Mouse (Mus musculus) heart, postnatal 0 days (tissue): Measurements from ENCODE around the gene Treh. TPM values are rescaled to one million over a fixed set of nuclear protein-coding genes. Genes with fewer than 3 reads are reported as not detected.
A peak's percentile ranks its signal among the peaks of the same experiment; 100 is the strongest.

Experiments used
- ATAC-seq: fragments of 200-750 bp; cut with Nextera tagmentation; 2 replicates; pipeline ENCODE4 v1.8.0; 2017; ENCODE audit warnings: low read depth, moderate number of reproducible peaks, moderate library complexity; ENCODE audit not compliant: insufficient read depth
- DNase-seq: peaks from one replicate; pipeline ENCODE4 v3.0.0-alpha.2; 2016; ENCODE audit warnings: low spot score
- H3K27ac ChIP-seq: fragments of 300-500 bp; sonication (generic); 2 replicates; pipeline ENCODE4 v1.5.1; 2014; ENCODE audit warnings: low read depth, mild to moderate bottlenecking
- H3K27me3 ChIP-seq: fragments of 300-500 bp; sonication (generic); 2 replicates; pipeline ENCODE4 v1.6.1; 2014; ENCODE audit warnings: low read length, mixed read lengths; ENCODE audit not compliant: control insufficient read depth, insufficient read depth
- H3K36me3 ChIP-seq: fragments of 300-500 bp; sonication (generic); replicated peaks from 2 replicates; pipeline ENCODE4 v1.6.1; 2014; ENCODE audit warnings: low read length, mixed read lengths; ENCODE audit not compliant: control insufficient read depth, insufficient read depth
- H3K4me1 ChIP-seq: fragments of 300-500 bp; sonication (generic); 2 replicates; pipeline ENCODE4 v1.6.1; 2014; ENCODE audit warnings: antibody characterized with exemption; ENCODE audit not compliant: control insufficient read depth, insufficient read depth
- H3K4me2 ChIP-seq: fragments of 300-500 bp; sonication (generic); 2 replicates; pipeline ENCODE4 v1.6.1; 2014; ENCODE audit warnings: low read depth, mild to moderate bottlenecking, low read length, moderate library complexity
- H3K4me3 ChIP-seq: fragments of 300-500 bp; sonication (generic); 2 replicates; pipeline ENCODE4 v1.5.1; 2014; ENCODE audit warnings: low read depth, low read length
- H3K9ac ChIP-seq: fragments of 300-500 bp; sonication (generic); replicated peaks from 2 replicates; pipeline ENCODE4 v1.6.1; 2014; ENCODE audit warnings: low read depth, low read length, mixed read lengths
- H3K9me3 ChIP-seq: fragments of 300-500 bp; sonication (generic); replicated peaks from 2 replicates; pipeline ENCODE4 v1.6.1; 2016; ENCODE audit warnings: low read length; ENCODE audit not compliant: control insufficient read depth
- CTCF ChIP-seq: IDR thresholded peaks from 2 replicates; pipeline ENCODE4 v1.5.1; 2016; ENCODE audit warnings: antibody characterized with exemption, control low read depth, low read depth
- EP300 ChIP-seq: IDR thresholded peaks from 2 replicates; pipeline ENCODE4 v1.6.1; 2016; ENCODE audit warnings: antibody characterized with exemption, low read depth
- WGBS: fragments of 180-500 bp; shearing (Covaris S2); extraction: QIAGEN DNeasy Blood & Tissue Kit; methylation state at CpG from one replicate; pipeline ENCODE4 v1.1.7; 2014; 5-methylcytosine and 5-hydroxymethylcytosine counted together
- polyA plus RNA-seq: library from polyadenylated mRNA; unstranded; fragments of >200 nt; fragmentation: Nextera tagmentation; extraction: Ambion mirVana; gene quantifications from 2 replicates; pipeline ENCODE4 v1.2.1, GENCODE M21; 2015
- total RNA-seq: library from RNA; depleted of rRNA; stranded (reverse); fragments of >200 nt; gene quantifications from 2 replicates; pipeline ENCODE4 v1.2.3, GENCODE M21; 2014; ENCODE audit warnings: low replicate concordance

The Treh gene
- total and polyA plus RNA-seq, 2 experiments from 2014 or later, result not detected

DNA sequence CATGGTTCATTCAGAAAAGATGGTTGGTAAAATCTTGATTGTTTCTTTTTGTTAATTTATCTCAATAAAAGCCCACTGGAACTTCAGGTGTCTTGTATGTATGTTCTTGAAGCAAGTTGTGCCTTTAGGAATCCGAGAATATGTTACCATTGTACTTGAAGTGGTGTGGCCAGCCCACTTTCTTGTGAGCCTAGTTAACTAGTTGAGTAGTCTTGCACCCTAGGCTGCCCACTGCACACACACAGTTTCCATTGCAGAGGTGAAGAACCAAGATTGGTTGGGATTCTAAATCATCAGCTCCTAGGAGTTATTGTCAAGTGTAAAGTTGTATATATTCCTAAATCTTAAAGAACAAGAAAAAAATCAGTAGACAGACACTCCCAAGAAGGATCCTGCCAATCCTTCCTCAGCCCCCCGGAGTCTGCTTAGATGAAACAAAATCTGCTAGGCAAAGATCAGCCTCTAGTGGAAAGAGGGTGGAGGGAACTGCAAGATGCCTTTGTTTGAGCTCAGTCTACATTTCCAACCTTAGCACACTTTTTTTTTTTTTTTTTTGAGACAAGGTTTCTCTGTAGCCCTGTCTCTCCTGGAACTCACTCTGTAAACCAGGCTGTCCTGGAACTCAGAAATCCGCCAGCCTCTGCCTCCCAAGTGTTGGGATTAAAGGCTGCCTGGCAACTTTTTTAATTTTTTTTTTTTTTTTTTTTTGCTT is 32.2 kb upstream of the Treh start:
- no peak overlapping the region for H3K4me2 ChIP-seq

GRCm38 (mm10) chr9:44641616-44642015 is 31.4 kb upstream of the Treh start:
- Histone ChIP-seq H3K9ac (no peak overlapping the region), H3K4me2 (no peak overlapping the region), H3K27me3 (no peaks in the 10 kb centered on the region), H3K4me3 (no peak overlapping the region), H3K9me3 (no peaks in the 10 kb centered on the region), H3K27ac (no peak overlapping the region), H3K4me1 (no peaks in the 10 kb centered on the region), H3K36me3 (peaks cover 21% of the 10 kb centered on the region)
- TF ChIP-seq EP300 (no peak), CTCF (no peak)
- ATAC-seq, result no peak
- WGBS, result 96% methylated on average over 2 of the region's 2 CpGs
- DNase-seq, result no peak

More for the DNA sequence above, 32.2 kb upstream of the Treh start:
- ATAC-seq, result no peak
- Histone ChIP-seq H3K9me3 (no peaks in the 10 kb centered on the region), H3K9ac (no peak overlapping the region), H3K27ac (no peak overlapping the region), H3K4me1 (no peaks in the 10 kb centered on the region), H3K27me3 (no peaks in the 10 kb centered on the region), H3K36me3 (peaks cover 29% of the 10 kb centered on the region), H3K4me3 (no peak overlapping the region)
- TF ChIP-seq CTCF, result no peak
- no peak for TF ChIP-seq EP300
- no peak for DNase-seq
- WGBS, result 78% methylated on average over 3 of the region's 3 CpGs

- H3K9me3 ChIP-seq, result no peaks in the 10 kb centered on the region
- no peaks in the 10 kb centered on the region for H3K27me3 ChIP-seq
- DNase-seq, result no peak
- no peaks in the 10 kb centered on the region for H3K4me1 ChIP-seq
- ATAC-seq, result no peak
- 89% methylated on average over 7 of the region's 7 CpGs for WGBS
- no peak overlapping the region for H3K4me2 ChIP-seq
- no peak overlapping the region for H3K4me3 ChIP-seq
- H3K27ac ChIP-seq, result no peak overlapping the region
- no peak for TF ChIP-seq CTCF
- no peak for TF ChIP-seq EP300
- H3K36me3 ChIP-seq, result peaks cover 8% of the 10 kb centered on the region
- H3K9ac ChIP-seq, result no peak overlapping the region
Measured at GRCm38 (mm10) chr9:44643103-44643502, 29.9 kb upstream of the Treh start.

DNA sequence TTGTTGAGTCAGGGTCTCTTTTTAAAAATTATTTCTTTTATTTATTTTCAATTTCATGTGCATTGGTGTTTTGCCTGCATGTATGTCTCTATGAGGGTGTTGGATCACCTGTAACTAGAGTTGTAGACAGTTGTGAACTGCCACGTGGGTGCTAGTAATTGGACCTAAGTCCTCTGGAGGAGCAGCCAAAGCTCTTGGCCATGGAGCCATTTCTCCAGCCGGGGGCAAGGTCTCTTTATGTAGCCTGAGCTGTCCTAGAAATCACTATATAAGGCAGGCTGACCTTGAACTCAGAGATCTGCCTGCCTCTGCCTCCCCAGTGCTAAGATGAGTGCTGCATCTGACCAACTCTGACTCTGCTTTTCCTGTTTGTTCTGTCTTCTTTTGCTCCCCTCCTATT is 28.8 kb upstream of the Treh start:
- Histone ChIP-seq H3K9ac (no peak overlapping the region), H3K36me3 (no peaks in the 10 kb centered on the region), H3K4me1 (no peaks in the 10 kb centered on the region), H3K4me3 (no peak overlapping the region), H3K27me3 (no peaks in the 10 kb centered on the region), H3K27ac (no peak overlapping the region), H3K4me2 (no peak overlapping the region), H3K9me3 (no peaks in the 10 kb centered on the region)
- no peak for ATAC-seq
- WGBS, result 78% methylated on average over 2 of the region's 2 CpGs
- TF ChIP-seq CTCF, result no peak
- no peak for TF ChIP-seq EP300
- DNase-seq, result no peak

DNA sequence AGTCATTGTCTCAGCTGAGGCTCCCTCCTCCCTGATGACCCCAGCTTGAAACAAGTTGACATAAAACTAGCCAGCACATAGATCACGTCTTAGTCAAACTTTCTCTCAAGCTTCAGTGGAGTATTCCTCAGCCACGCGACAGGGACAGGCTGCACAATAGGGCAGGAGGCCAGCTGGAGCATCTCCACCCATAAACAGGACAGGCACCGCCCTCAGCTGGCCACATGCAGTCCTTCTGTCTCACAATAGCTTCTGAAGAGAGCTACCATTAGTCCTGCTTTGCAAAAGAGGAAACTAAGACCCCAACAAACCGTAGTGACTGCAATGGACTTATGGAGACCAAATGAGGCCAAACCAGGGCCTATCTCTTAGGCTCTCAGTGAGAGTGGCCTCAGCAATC is 27.6 kb upstream of the Treh start:
- ATAC-seq, result no peak; the same call in 1 of the 2 replicates
- Histone ChIP-seq H3K4me3 (no peak overlapping the region), H3K9ac (no peak overlapping the region), H3K9me3 (no peaks in the 10 kb centered on the region), H3K4me2 (no peak overlapping the region), H3K36me3 (no peaks in the 10 kb centered on the region), H3K27me3 (no peaks in the 10 kb centered on the region), H3K27ac (no peak overlapping the region), H3K4me1 (no peaks in the 10 kb centered on the region)
- TF ChIP-seq CTCF (peak; percentile 5; the same call in 1 of the 2 replicates), EP300 (no peak)
- WGBS, result 58% methylated on average over 5 of the region's 5 CpGs
- no peak for DNase-seq

DNA sequence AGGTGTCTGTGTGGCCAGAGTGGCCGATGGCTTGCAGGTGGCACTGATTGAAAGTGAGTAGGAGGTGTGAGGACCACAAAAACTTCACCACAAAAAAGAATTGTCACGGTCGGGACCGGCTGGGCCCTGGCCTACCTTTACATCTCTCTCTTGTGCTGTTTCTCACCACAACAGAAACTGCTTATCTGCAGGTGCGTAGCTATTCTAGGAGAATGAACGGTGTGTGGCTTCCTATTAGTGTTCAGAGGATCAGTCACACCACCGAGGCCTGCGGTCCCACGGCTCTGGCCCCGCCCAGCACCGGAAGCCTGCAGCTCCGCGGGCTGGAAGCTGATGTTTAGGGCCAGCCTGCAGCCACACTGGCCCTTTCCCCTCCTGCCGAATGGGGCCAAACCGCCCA is 27.1 kb upstream of the Treh start:
- 40% methylated on average over 15 of the region's 15 CpGs for WGBS

More for the DNA sequence above, 27.1 kb upstream of the Treh start:
- DNase-seq (no peak), ATAC-seq (no peak)
- H3K4me1 ChIP-seq, result no peaks in the 10 kb centered on the region
- no peak overlapping the region for H3K9ac ChIP-seq
- H3K27ac ChIP-seq, result no peak overlapping the region
- H3K9me3 ChIP-seq, result no peaks in the 10 kb centered on the region
- no peak for TF ChIP-seq EP300
- no peak for TF ChIP-seq CTCF
- H3K4me3 ChIP-seq, result no peak overlapping the region
- no peaks in the 10 kb centered on the region for H3K27me3 ChIP-seq
- no peak overlapping the region; the same call in 1 of the 2 replicates for H3K4me2 ChIP-seq
- H3K36me3 ChIP-seq, result no peaks in the 10 kb centered on the region
